Comparison of ENCODE assay signal across 47 mouse cellular contexts in genomic region chr13:33830751-33831150, GRCm38 (mm10). TPM values are rescaled to one million over a fixed set of nuclear protein-coding genes. Genes with fewer than 3 reads are reported as not detected.
"Had no signal": no experiment of that assay in that cellular context is flagged by ENCODE, and none has a peak within 500 bp of the region (broad histone marks: within the 10 kb centered on the region; RNA-seq: fewer than 3 reads in every experiment).

No protein-coding gene starts in this region.

- H3K27me3 ChIP-seq: limb, embryonic 12.5 days; limb, embryonic 13.5 days; limb, embryonic 15.5 days; liver, embryonic 12.5 days; liver, embryonic 13.5 days; liver, embryonic 15.5 days; lung, embryonic 15.5 days; megakaryocyte, embryonic 14.5 days; midbrain, embryonic 12.5 days; midbrain, embryonic 13.5 days; midbrain, embryonic 15.5 days had no signal

- H3K27ac ChIP-seq: left cerebral cortex, adult 2 months; limb, embryonic 10.5 days; limb, embryonic 12.5 days; limb, embryonic 13.5 days; limb, embryonic 15.5 days; liver, embryonic 12.5 days; liver, embryonic 13.5 days; liver, embryonic 14.5 days; liver, embryonic 15.5 days; lung, embryonic 15.5 days; macrophage; midbrain, embryonic 10.5 days; midbrain, embryonic 12.5 days; midbrain, embryonic 13.5 days; midbrain, embryonic 15.5 days had no signal

- H3K4me3 ChIP-seq: left cerebral cortex, adult 2 months; limb, embryonic 10.5 days; limb, embryonic 12.5 days; limb, embryonic 13.5 days; limb, embryonic 15.5 days; liver, embryonic 12.5 days; liver, embryonic 13.5 days; liver, embryonic 15.5 days; lung, embryonic 15.5 days; megakaryocyte, embryonic 14.5 days; midbrain, embryonic 10.5 days; midbrain, embryonic 12.5 days; midbrain, embryonic 13.5 days; midbrain, embryonic 15.5 days; myocyte had no signal

- ATAC-seq: liver, embryonic 12.5 days; liver, postnatal 0 days; lung, postnatal 0 days; midbrain, embryonic 13.5 days; midbrain, embryonic 15.5 days had no signal

- H3K9me3 ChIP-seq: limb, embryonic 10.5 days; limb, embryonic 12.5 days; limb, embryonic 15.5 days; liver, embryonic 12.5 days; liver, embryonic 13.5 days; liver, embryonic 15.5 days; lung, embryonic 15.5 days; midbrain, embryonic 13.5 days; midbrain, embryonic 15.5 days had no signal

- H3K9ac ChIP-seq: limb, embryonic 12.5 days; limb, embryonic 13.5 days; limb, embryonic 15.5 days; liver, embryonic 12.5 days; liver, embryonic 13.5 days; liver, embryonic 14.5 days; liver, embryonic 15.5 days; liver, postnatal 0 days; lung, embryonic 14.5 days; lung, embryonic 15.5 days; midbrain, embryonic 12.5 days; midbrain, embryonic 13.5 days; midbrain, embryonic 15.5 days had no signal

- H3K36me3 ChIP-seq: limb, embryonic 10.5 days; limb, embryonic 12.5 days; limb, embryonic 13.5 days; limb, embryonic 15.5 days; liver, embryonic 12.5 days; liver, embryonic 13.5 days; liver, embryonic 15.5 days; lung, embryonic 15.5 days; midbrain, embryonic 10.5 days; midbrain, embryonic 12.5 days; midbrain, embryonic 13.5 days; midbrain, embryonic 15.5 days had no signal

- H3K4me1 ChIP-seq: limb, embryonic 10.5 days; limb, embryonic 12.5 days; limb, embryonic 13.5 days; limb, embryonic 15.5 days; liver, embryonic 12.5 days; liver, embryonic 13.5 days; liver, embryonic 15.5 days; lung, embryonic 15.5 days; megakaryocyte, embryonic 14.5 days; midbrain, embryonic 10.5 days; midbrain, embryonic 12.5 days; midbrain, embryonic 13.5 days; midbrain, embryonic 15.5 days had no signal

- DNase-seq: left cerebral cortex, postnatal 4 days; liver; liver, embryonic 13.5 days; liver, postnatal 0 days; lung, adult 18-20 months; lung, adult 2 months; lung, embryonic 14.5 days; lung, postnatal 10 days; lung, postnatal 14 days; lung, postnatal 36 days; lung, postnatal 4 days; midbrain, embryonic 14.5 days had no signal

- H3K4me2 ChIP-seq: limb, embryonic 12.5 days; limb, embryonic 13.5 days; limb, embryonic 15.5 days; liver, embryonic 11.5 days; liver, embryonic 12.5 days; liver, embryonic 13.5 days; liver, embryonic 15.5 days; lung, embryonic 14.5 days; lung, embryonic 15.5 days; midbrain, embryonic 11.5 days; midbrain, embryonic 12.5 days; midbrain, embryonic 13.5 days; midbrain, embryonic 15.5 days had no signal

RNA-seq across cellular contexts. Expression of gene Serpinb6e, which starts 12.5 kb away (rescaled TPM):
- total RNA-seq: left cerebral cortex, adult 2 months; left cerebral cortex, adult 8-10 months; left cerebral cortex, postnatal 10 days; left cerebral cortex, postnatal 14 days; left cerebral cortex, postnatal 25 days; left cerebral cortex, postnatal 36 days; left cerebral cortex, postnatal 4 days; liver, adult 2 months; megakaryocyte progenitor cell, adult 5-6 weeks; megakaryocyte, adult 5-6 weeks; megakaryocyte-erythroid progenitor cell, adult 5-6 weeks; midbrain, postnatal 0 days; monocyte, adult 5-6 weeks had no signal
- polyA plus RNA-seq: limb, embryonic 10.5 days; limb, embryonic 11.5 days; limb, embryonic 12.5 days; limb, embryonic 13.5 days; limb, embryonic 14.5 days; limb, embryonic 15.5 days; liver, adult 2 months; liver, embryonic 11.5 days; liver, embryonic 12.5 days; liver, embryonic 13.5 days; liver, embryonic 14.5 days; liver, embryonic 15.5 days; liver, embryonic 16.5 days; liver, postnatal 0 days; lung, adult 2 months; lung, embryonic 14.5 days; lung, embryonic 15.5 days; lung, embryonic 16.5 days; lung, postnatal 0 days; macrophage; midbrain, embryonic 10.5 days; midbrain, embryonic 11.5 days; midbrain, embryonic 12.5 days; midbrain, embryonic 13.5 days; midbrain, embryonic 14.5 days; midbrain, embryonic 15.5 days; midbrain, postnatal 0 days; myocyte; neural tube, embryonic 11.5 days had no signal
